In the genomic region with DNA sequence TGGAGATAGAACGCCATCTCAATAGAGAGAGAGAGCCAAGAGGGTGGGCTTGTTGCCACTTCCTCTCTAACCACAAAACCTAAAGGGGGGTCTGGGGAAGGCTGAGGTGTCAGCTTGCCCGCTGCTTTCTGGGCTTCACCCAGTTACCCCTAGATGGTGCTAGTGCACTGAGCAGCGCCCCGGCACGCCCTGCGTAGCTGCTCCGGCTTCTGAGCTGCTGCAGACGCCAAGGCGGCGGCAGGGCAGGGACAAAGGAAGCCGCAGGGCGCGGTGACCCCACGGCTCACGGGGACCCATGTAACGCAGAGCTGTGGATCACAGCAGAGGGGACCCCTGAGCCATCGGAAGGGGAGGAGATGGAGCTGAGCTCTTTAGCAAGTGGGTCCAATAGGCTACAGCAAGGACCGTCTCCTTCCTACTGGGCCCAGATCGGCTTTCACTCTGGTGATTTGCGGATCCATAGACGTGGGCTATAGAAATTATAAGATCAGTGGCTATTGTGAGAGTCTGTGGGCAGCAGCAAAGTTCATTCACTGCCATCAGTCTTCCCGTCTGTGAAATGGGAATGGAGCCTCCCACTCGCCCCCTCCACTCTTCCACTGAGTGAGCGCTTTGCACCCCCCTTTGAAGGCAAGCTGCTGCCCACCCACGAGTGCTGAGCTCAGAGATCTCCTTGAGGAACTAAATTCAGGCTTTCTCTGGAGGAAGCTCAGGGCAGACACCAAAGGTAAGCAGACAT, we compare ENCODE assay signal across 9 mouse cellular contexts.
DNase-seq lines count a peak whose midpoint lies in the region; ATAC-seq and TF ChIP-seq lines count a peak whose summit lies in the region.
"Had no signal": no experiment of that assay in that cellular context is flagged by ENCODE, and none has a peak within 500 bp of the region (broad histone marks: within the 10 kb centered on the region; RNA-seq: fewer than 3 reads in every experiment).

No protein-coding gene starts in this region.

- H3K27ac ChIP-seq in CH12.LX (ENCODE audit: insufficient read depth, low read depth) = no peak overlapping the region
- peak overlapping the region; percentile 65 for H3K27ac ChIP-seq in forebrain, embryonic 13.5 days
- H3K27ac ChIP-seq in liver, embryonic 15.5 days (replicated peaks) = no peak overlapping the region
- no peak overlapping the region for H3K27ac ChIP-seq in neural tube, embryonic 12.5 days
- no peak overlapping the region for H3K27ac ChIP-seq in stomach, postnatal 0 days (replicated peaks)
- H3K27ac ChIP-seq: macrophage had no signal

- intact Hi-C loops in heart, postnatal 10 days (cut with DNase I) = loop anchor here (1.0 to 10.0 kb wide), 5 partner anchors 202 to 794 kb away; no protein-coding TSS in a partner anchor

- no peak overlapping the region for H3K9ac ChIP-seq in CH12.LX (ENCODE audit: insufficient read depth, low read depth)
- peak overlapping the region; percentile 78 for H3K9ac ChIP-seq in forebrain, embryonic 13.5 days
- H3K9ac ChIP-seq in liver, embryonic 15.5 days = peak overlapping the region; percentile 69
- peak overlapping the region; percentile 64 for H3K9ac ChIP-seq in neural tube, embryonic 12.5 days
- peak overlapping the region; percentile 67 for H3K9ac ChIP-seq in stomach, postnatal 0 days (ENCODE audit: low read length)

- no peaks in the 10 kb centered on the region for H3K36me3 ChIP-seq in CH12.LX (replicated peaks in 1 of 2; ENCODE audit: control insufficient read depth in 1 of 2, insufficient read depth in 1 of 2, low read length in 1 of 2)
- H3K36me3 ChIP-seq in forebrain, embryonic 13.5 days (ENCODE audit: poor library complexity, severe bottlenecking) = no peaks in the 10 kb centered on the region
- no peaks in the 10 kb centered on the region for H3K36me3 ChIP-seq in liver, embryonic 15.5 days (replicated peaks)
- H3K36me3 ChIP-seq in neural tube, embryonic 12.5 days = no peaks in the 10 kb centered on the region
- no peaks in the 10 kb centered on the region for H3K36me3 ChIP-seq in stomach, postnatal 0 days (ENCODE audit: control insufficient read depth, insufficient read depth, low read length)

- in situ Hi-C loops in CH12.LX (cut with MboI; ENCODE audit: low pct_ligation_motif_present, low pct_unique_long_range_greater_than_20kb, low sequenced_read_pairs) = loop anchor here (10.0 kb wide), 1 partner anchor 794 kb away; no protein-coding TSS in a partner anchor

- H3K27me3 ChIP-seq in CH12.LX (replicated peaks) = no peaks in the 10 kb centered on the region
- no peaks in the 10 kb centered on the region for H3K27me3 ChIP-seq in forebrain, embryonic 13.5 days
- peaks cover 13% of the 10 kb centered on the region; the same call in 1 of the 2 replicates for H3K27me3 ChIP-seq in liver, embryonic 15.5 days
- H3K27me3 ChIP-seq in neural tube, embryonic 12.5 days (replicated peaks) = no peaks in the 10 kb centered on the region
- no peaks in the 10 kb centered on the region for H3K27me3 ChIP-seq in stomach, postnatal 0 days (ENCODE audit: control insufficient read depth, insufficient read depth, low read length)

- WGBS in forebrain, embryonic 13.5 days = 10% methylated on average over 25 of the region's 25 CpGs
- WGBS in liver, embryonic 15.5 days (ENCODE audit: insufficient replicate concordance) = 10% methylated on average over 25 of the region's 25 CpGs
- WGBS in neural tube, embryonic 12.5 days = 13% methylated on average over 25 of the region's 25 CpGs
- WGBS in stomach, postnatal 0 days = 9% methylated on average over 25 of the region's 25 CpGs

- peaks cover 0 to 8% of the 10 kb centered on the region in 2 experiments; a peak in 1 of 4 replicates for H3K4me1 ChIP-seq in CH12.LX (ENCODE audit: control insufficient read depth in 1 of 2, insufficient read depth in 2 of 2)
- peaks cover 11% of the 10 kb centered on the region for H3K4me1 ChIP-seq in forebrain, embryonic 13.5 days
- peaks cover 27% of the 10 kb centered on the region for H3K4me1 ChIP-seq in liver, embryonic 15.5 days (replicated peaks)
- H3K4me1 ChIP-seq in neural tube, embryonic 12.5 days = no peaks in the 10 kb centered on the region
- H3K4me1 ChIP-seq in stomach, postnatal 0 days (replicated peaks; ENCODE audit: control insufficient read depth, insufficient read depth) = no peaks in the 10 kb centered on the region

- ATAC-seq in forebrain, embryonic 13.5 days = peak; percentile 97
- peak; percentile 91 for ATAC-seq in liver, embryonic 15.5 days (ENCODE audit: insufficient read depth)
- ATAC-seq in neural tube, embryonic 12.5 days (ENCODE audit: low FRiP score, low read depth) = peak; percentile 96
- peak; percentile 93 for ATAC-seq in stomach, postnatal 0 days (ENCODE audit: low FRiP score, low TSS enrichment)

- peak; percentile 54 for DNase-seq in CH12.LX (ENCODE audit: extremely low read depth)
- peak; percentile 65 for DNase-seq in c-Kit-positive CD71-positive TER-119-positive erythroid progenitor cells, embryonic 14.5 days (ENCODE audit: low spot score)
- DNase-seq in heart, postnatal 10 days = peak; percentile 91
- DNase-seq in kidney, postnatal 4 days = peak; percentile 87 to 92
- peak; percentile 86 for DNase-seq in stomach, postnatal 0 days (ENCODE audit: low spot score)

- TF ChIP-seq EP300 in CH12.LX (IDR thresholded peaks at IDR 0.05; ENCODE audit: low read length) = no peak
- TF ChIP-seq EP300 in stomach, postnatal 0 days (optimal IDR thresholded peaks at IDR 0.05) = no peak

- peak overlapping the region in 2 of 3 experiments; percentile 20 to 29 for H3K4me3 ChIP-seq in CH12.LX (replicated peaks in 1 of 3; ENCODE audit: low read depth in 2 of 3, low read length in 2 of 3, poor library complexity in 1 of 3)
- peak overlapping the region; percentile 39 for H3K4me3 ChIP-seq in forebrain, embryonic 13.5 days
- H3K4me3 ChIP-seq in liver, embryonic 15.5 days (replicated peaks) = peak overlapping the region; percentile 58
- H3K4me3 ChIP-seq in neural tube, embryonic 12.5 days = peak overlapping the region; percentile 30
- peak overlapping the region; percentile 48 for H3K4me3 ChIP-seq in stomach, postnatal 0 days (ENCODE audit: low read depth, low read length)

- peak; percentile 41 to 88; a peak in 3 of 4 replicates for TF ChIP-seq CTCF in CH12.LX (conservative IDR thresholded peaks at IDR 0.05 in 1 of 2, IDR thresholded peaks at IDR 0.05 in 1 of 2; ENCODE audit: low read depth in 2 of 2, low read length in 2 of 2)
- peak; percentile 98 for TF ChIP-seq CTCF in stomach, postnatal 0 days (IDR thresholded peaks at IDR 0.05; ENCODE audit: low read depth)

- TF ChIP-seq RAD21 in CH12.LX (IDR thresholded peaks at IDR 0.05; ENCODE audit: low read depth, low read length) = peak; percentile 93

- TF ChIP-seq POLR2A in CH12.LX (IDR thresholded peaks at IDR 0.05; ENCODE audit: low read depth, low read length) = no peak

- H3K9me3 ChIP-seq in CH12.LX (replicated peaks; ENCODE audit: low read length) = no peaks in the 10 kb centered on the region
- H3K9me3 ChIP-seq in forebrain, embryonic 13.5 days (replicated peaks) = no peaks in the 10 kb centered on the region
- H3K9me3 ChIP-seq in liver, embryonic 15.5 days (replicated peaks) = no peaks in the 10 kb centered on the region
- no peaks in the 10 kb centered on the region for H3K9me3 ChIP-seq in neural tube, embryonic 12.5 days
- no peaks in the 10 kb centered on the region for H3K9me3 ChIP-seq in stomach, postnatal 0 days (ENCODE audit: control insufficient read depth, low read length)

- dilution Hi-C loops in CH12.LX (cut with MboI; ENCODE audit: extremely low pct_ligation_motif_present, extremely low pct_unique_long_range_greater_than_20kb, low sequenced_read_pairs) = no loop called here

- H3K79me2 ChIP-seq in CH12.LX (replicated peaks; ENCODE audit: control insufficient read depth, extremely low read depth, insufficient read depth, poor library complexity, severe bottlenecking) = no peaks in the 10 kb centered on the region

- peak overlapping the region; percentile 83 for H3K4me2 ChIP-seq in CH12.LX (ENCODE audit: insufficient read depth, low read depth, poor library complexity, severe bottlenecking)
- peak overlapping the region; percentile 61 for H3K4me2 ChIP-seq in forebrain, embryonic 13.5 days
- peak overlapping the region; percentile 86 for H3K4me2 ChIP-seq in liver, embryonic 15.5 days
- peak overlapping the region; percentile 61 for H3K4me2 ChIP-seq in neural tube, embryonic 12.5 days (replicated peaks)
- peak overlapping the region; percentile 75 for H3K4me2 ChIP-seq in stomach, postnatal 0 days (replicated peaks; ENCODE audit: low read depth)

TF ChIP-seq in CH12.LX, 34 proteins besides CTCF, POLR2A, EP300 and RAD21:
- TF ChIP-seq TCF12 (IDR thresholded peaks at IDR 0.05; ENCODE audit: low read depth, low read length) = 0 out of 2 replicates have a peak, but pooled peaks have one; percentile 13
- TF ChIP-seq ETS1 (conservative IDR thresholded peaks at IDR 0.05; ENCODE audit: low read depth, low read length) = no peak
- TF ChIP-seq ZC3H11A (IDR thresholded peaks at IDR 0.05; ENCODE audit: low read depth, low read length) = peak; percentile 24
- TF ChIP-seq MEF2A (IDR thresholded peaks at IDR 0.05; ENCODE audit: borderline replicate concordance, low read depth, low read length) = no peak
- TF ChIP-seq PAX5 (IDR thresholded peaks at IDR 0.05; ENCODE audit: low read length) = no peak
- TF ChIP-seq NELFE (IDR thresholded peaks at IDR 0.05; ENCODE audit: low read depth, low read length) = no peak
- no peak for TF ChIP-seq POLR2AphosphoS2 (IDR thresholded peaks at IDR 0.05; ENCODE audit: low read depth, low read length)
- no peak for TF ChIP-seq SIN3A (IDR thresholded peaks at IDR 0.05; ENCODE audit: low read length)
- no peak for TF ChIP-seq NRF1 (IDR thresholded peaks at IDR 0.05; ENCODE audit: low read depth, low read length)
- no peak for TF ChIP-seq UBTF (IDR thresholded peaks at IDR 0.05; ENCODE audit: low read depth, low read length)
- 0 out of 2 replicates have a peak, but pooled peaks have one; percentile 16 for TF ChIP-seq IRF4 (IDR thresholded peaks at IDR 0.05; ENCODE audit: low read depth, low read length)
- TF ChIP-seq TBP (conservative IDR thresholded peaks at IDR 0.05; ENCODE audit: low read depth, low read length) = no peak
- TF ChIP-seq USF1 (IDR thresholded peaks at IDR 0.05; ENCODE audit: low read depth, low read length) = no peak
- TF ChIP-seq SMC3 (IDR thresholded peaks at IDR 0.05; ENCODE audit: low read depth, low read length) = peak; percentile 79
- TF ChIP-seq MAZ (IDR thresholded peaks at IDR 0.05; ENCODE audit: low read depth, low read length) = no peak
